Mouse (Mus musculus) hindbrain, embryonic 16.5 days (tissue): Measurements from ENCODE around the gene Olfr545. TPM values are rescaled to one million over a fixed set of nuclear protein-coding genes. Genes with fewer than 3 reads are reported as not detected.

Experiments used
- ATAC-seq: fragments of 200-750 bp; cut with Nextera tagmentation; 2 replicates; pipeline ENCODE4 v1.8.0; 2017; ENCODE audit warnings: moderate TSS enrichment, moderate library complexity
- H3K27ac ChIP-seq: fragments of 300-500 bp; sonication (generic); 2 replicates; pipeline ENCODE4 v1.5.1; 2014; ENCODE audit warnings: low read depth, mild to moderate bottlenecking, control low read depth, low read length, moderate library complexity
- H3K27me3 ChIP-seq: fragments of 300-500 bp; sonication (generic); replicated peaks from 2 replicates; pipeline ENCODE4 v1.6.1; 2014; ENCODE audit warnings: low read length; ENCODE audit not compliant: control insufficient read depth, insufficient read depth
- H3K36me3 ChIP-seq: fragments of 300-500 bp; sonication (generic); 2 replicates; pipeline ENCODE4 v1.6.1; 2014; ENCODE audit warnings: mild to moderate bottlenecking, low read length, moderate library complexity, mixed read lengths; ENCODE audit not compliant: control insufficient read depth, insufficient read depth
- H3K4me1 ChIP-seq: fragments of 300-500 bp; sonication (generic); 2 replicates; pipeline ENCODE4 v1.6.1; 2014; ENCODE audit warnings: low read depth, low read length; ENCODE audit not compliant: control insufficient read depth, insufficient read depth
- H3K4me2 ChIP-seq: fragments of 300-500 bp; sonication (generic); 2 replicates; pipeline ENCODE4 v1.6.1; 2014; ENCODE audit warnings: mild to moderate bottlenecking, low read length, control low read depth, moderate library complexity
- H3K4me3 ChIP-seq: fragments of 300-500 bp; sonication (generic); 2 replicates; pipeline ENCODE4 v1.5.1; 2014; ENCODE audit warnings: mild to moderate bottlenecking, low read length, control low read depth, moderate library complexity
- H3K9ac ChIP-seq: fragments of 300-500 bp; sonication (generic); 2 replicates; pipeline ENCODE4 v1.6.1; 2014; ENCODE audit warnings: low read depth, mild to moderate bottlenecking, control low read depth, low read length, moderate library complexity
- H3K9me3 ChIP-seq: fragments of 300-500 bp; sonication (generic); 2 replicates; pipeline ENCODE4 v1.6.1; 2014; ENCODE audit warnings: mild to moderate bottlenecking, low read length, moderate library complexity; ENCODE audit not compliant: control insufficient read depth
- WGBS: fragments of 180-500 bp; shearing (Covaris S2); extraction: QIAGEN DNeasy Blood & Tissue Kit; methylation state at CpG from one replicate; pipeline ENCODE4 v1.1.7; 2014; 5-methylcytosine and 5-hydroxymethylcytosine counted together
- polyA plus RNA-seq: library from polyadenylated mRNA; unstranded; fragments of >200 nt; fragmentation: Nextera tagmentation; extraction: Ambion mirVana; gene quantifications from 2 replicates; pipeline ENCODE4 v1.2.1, GENCODE M21; 2015

Olfr545 gene
- polyA plus RNA-seq, 1 experiment from 2014 or later, result 0.45 TPM

GRCm38 (mm10) chr7:102483665-102484064, 15.7 kb downstream of the Olfr545 start:
- no peaks in the 10 kb centered on the region for H3K4me1 ChIP-seq
- H3K4me2 ChIP-seq, result no peak overlapping the region
- H3K9ac ChIP-seq, result no peak overlapping the region
- H3K27me3 ChIP-seq, result no peaks in the 10 kb centered on the region
- no peak overlapping the region for H3K27ac ChIP-seq
- 94% methylated on average over 2 of the region's 2 CpGs for WGBS
- no peaks in the 10 kb centered on the region for H3K9me3 ChIP-seq
- no peaks in the 10 kb centered on the region for H3K36me3 ChIP-seq
- ATAC-seq, result no peak
- H3K4me3 ChIP-seq, result no peak overlapping the region

GRCm38 (mm10) chr7:102481579-102481978, 17.8 kb downstream of the Olfr545 start, which contains the start of gene Olfr543:
Gene Olfr543, minus strand, starts transcription at chr7:102481679.
- H3K4me3 ChIP-seq, result no peak within 1 kb of the TSS
- 98% methylated on average over 4 of the region's 4 CpGs for WGBS
- no peak for ATAC-seq

GRCm38 (mm10) chr7:102480821-102481220, 18.6 kb downstream of the Olfr545 start:
- no peaks in the 10 kb centered on the region for H3K27me3 ChIP-seq
- H3K9me3 ChIP-seq, result no peaks in the 10 kb centered on the region
- no peak overlapping the region for H3K9ac ChIP-seq
- WGBS, result 91% methylated on average over 4 of the region's 4 CpGs
- H3K4me2 ChIP-seq, result no peak overlapping the region
- no peaks in the 10 kb centered on the region for H3K36me3 ChIP-seq
- no peak overlapping the region for H3K4me3 ChIP-seq
- no peak for ATAC-seq
- H3K27ac ChIP-seq, result no peak overlapping the region
- no peaks in the 10 kb centered on the region for H3K4me1 ChIP-seq

More at GRCm38 (mm10) chr7:102481579-102481978, 17.8 kb downstream of the Olfr545 start, which contains the start of gene Olfr543:
- Histone ChIP-seq H3K4me1 (no peaks in the 10 kb centered on the region), H3K9ac (no peak within 1 kb of the TSS), H3K27me3 (no peaks in the 10 kb centered on the region), H3K36me3 (no peaks in the 10 kb centered on the region), H3K4me2 (no peak within 1 kb of the TSS), H3K27ac (no peak within 1 kb of the TSS), H3K9me3 (no peaks in the 10 kb centered on the region)

- ATAC-seq, result no peak
- Histone ChIP-seq H3K4me1 (no peaks in the 10 kb centered on the region), H3K27ac (no peak overlapping the region), H3K4me2 (no peak overlapping the region), H3K36me3 (no peaks in the 10 kb centered on the region), H3K9me3 (no peaks in the 10 kb centered on the region), H3K27me3 (no peaks in the 10 kb centered on the region), H3K9ac (no peak overlapping the region), H3K4me3 (no peak overlapping the region)
- 75% methylated on average over 5 of the region's 5 CpGs for WGBS
These were observed 19.9 kb downstream of the Olfr545 start for GRCm38 (mm10) chr7:102479368-102480078.

GRCm38 (mm10) chr7:102478926-102479325, 20.4 kb downstream of the Olfr545 start:
- Histone ChIP-seq H3K9me3 (no peaks in the 10 kb centered on the region), H3K36me3 (no peaks in the 10 kb centered on the region), H3K4me3 (no peak overlapping the region), H3K9ac (no peak overlapping the region), H3K27ac (no peak overlapping the region), H3K4me2 (no peak overlapping the region), H3K4me1 (no peaks in the 10 kb centered on the region), H3K27me3 (no peaks in the 10 kb centered on the region)
- 92% methylated on average over 3 of the region's 3 CpGs for WGBS
- no peak for ATAC-seq

- Histone ChIP-seq H3K9ac (no peak overlapping the region), H3K4me1 (no peaks in the 10 kb centered on the region), H3K36me3 (no peaks in the 10 kb centered on the region), H3K4me3 (no peak overlapping the region), H3K27ac (no peak overlapping the region), H3K27me3 (no peaks in the 10 kb centered on the region), H3K4me2 (no peak overlapping the region), H3K9me3 (no peaks in the 10 kb centered on the region)
- WGBS, result 88% methylated on average over 4 of the region's 4 CpGs
- no peak for ATAC-seq
These were observed 20.9 kb downstream of the Olfr545 start for GRCm38 (mm10) chr7:102478425-102478824.

GRCm38 (mm10) chr7:102477377-102477776, 22.0 kb downstream of the Olfr545 start:
- Histone ChIP-seq H3K4me2 (no peak overlapping the region), H3K4me1 (no peaks in the 10 kb centered on the region), H3K9ac (no peak overlapping the region), H3K9me3 (no peaks in the 10 kb centered on the region), H3K4me3 (no peak overlapping the region), H3K27me3 (no peaks in the 10 kb centered on the region), H3K36me3 (no peaks in the 10 kb centered on the region), H3K27ac (no peak overlapping the region)
- 75% methylated on average over 11 of the region's 11 CpGs for WGBS
- no peak for ATAC-seq

- no peak overlapping the region for H3K4me3 ChIP-seq
- no peaks in the 10 kb centered on the region for H3K36me3 ChIP-seq
- ATAC-seq, result no peak
- no peak overlapping the region for H3K4me2 ChIP-seq
- H3K27ac ChIP-seq, result no peak overlapping the region
- H3K9ac ChIP-seq, result no peak overlapping the region
- H3K4me1 ChIP-seq, result no peaks in the 10 kb centered on the region
- WGBS, result over 99% methylated on average over 5 of the region's 5 CpGs
- no peaks in the 10 kb centered on the region for H3K27me3 ChIP-seq
- no peaks in the 10 kb centered on the region for H3K9me3 ChIP-seq
These were observed 22.8 kb downstream of the Olfr545 start for GRCm38 (mm10) chr7:102476601-102477000.

- Histone ChIP-seq H3K27me3 (no peaks in the 10 kb centered on the region), H3K4me1 (no peaks in the 10 kb centered on the region), H3K27ac (no peak overlapping the region), H3K4me2 (no peak overlapping the region), H3K9ac (no peak overlapping the region), H3K4me3 (no peak overlapping the region), H3K36me3 (peaks cover 9% of the 10 kb centered on the region), H3K9me3 (no peaks in the 10 kb centered on the region)
- ATAC-seq, result no peak
- 79% methylated on average over 5 of the region's 5 CpGs for WGBS
These were observed 26.7 kb downstream of the Olfr545 start for GRCm38 (mm10) chr7:102472675-102473074.
